Mouse (Mus musculus) thymus, adult 2 months (tissue): ENCODE data around the gene Cyp2d9. TPM values are rescaled to one million over a fixed set of nuclear protein-coding genes. Genes with fewer than 3 reads are reported as not detected.
A peak's percentile ranks its signal among the peaks of the same experiment; 100 is the strongest.

Source experiments
- DNase-seq: peaks from one replicate; pipeline ENCODE4 v3.0.0; 2021
- H3K27ac ChIP-seq: fragments of 200-500 bp; 2 replicates; pipeline ENCODE4 v1.5.1; 2012; ENCODE audit warnings: low read length, control low read depth; ENCODE audit not compliant: control insufficient read depth, insufficient read depth
- H3K27me3 ChIP-seq: fragments of 200-500 bp; 2 replicates; pipeline ENCODE4 v1.6.1; 2012; ENCODE audit warnings: mild to moderate bottlenecking, low read length, moderate library complexity, mixed read lengths; ENCODE audit not compliant: control insufficient read depth, insufficient read depth
- H3K36me3 ChIP-seq: fragments of 200-500 bp; 2 replicates; pipeline ENCODE4 v1.6.1; 2012; ENCODE audit warnings: mild to moderate bottlenecking, low read length, moderate library complexity; ENCODE audit not compliant: control insufficient read depth, insufficient read depth
- H3K4me1 ChIP-seq: fragments of 200-500 bp; replicated peaks from 2 replicates; pipeline ENCODE4 v1.6.1; 2012; ENCODE audit warnings: low read length; ENCODE audit not compliant: control insufficient read depth, insufficient read depth
- H3K4me3 ChIP-seq: fragments of 200-500 bp; 2 replicates; pipeline ENCODE4 v1.5.1; 2012; ENCODE audit warnings: mild to moderate bottlenecking, low read length, control low read depth, moderate library complexity; ENCODE audit not compliant: control insufficient read depth, insufficient read depth
- CTCF ChIP-seq: fragments of 200-500 bp; IDR thresholded peaks from 2 replicates; pipeline ENCODE4 v1.5.1; 2012; ENCODE audit warnings: mild to moderate bottlenecking, control low read depth, low read length, moderate library complexity, borderline replicate concordance; ENCODE audit not compliant: control insufficient read depth, poor library complexity, insufficient read depth; ENCODE audit errors: extremely low read depth
- POLR2A ChIP-seq: fragments of 200-500 bp; IDR thresholded peaks from 2 replicates; pipeline ENCODE4 v1.6.1; 2012; ENCODE audit warnings: mild to moderate bottlenecking, low read length, control low read depth, moderate library complexity; ENCODE audit not compliant: control insufficient read depth, poor library complexity, insufficient read depth; ENCODE audit errors: extremely low read depth
- WGBS: fragments of 180-500 bp; shearing (Covaris S2); methylation state at CpG from one replicate; pipeline ENCODE4 v1.1.7; 2018; 5-methylcytosine and 5-hydroxymethylcytosine counted together
- polyA plus RNA-seq: library from polyadenylated mRNA; depleted of rRNA; stranded (reverse); fragments of >200 nt; gene quantifications from 2 replicates; pipeline ENCODE4 v1.2.3, GENCODE M21; 2012

Gene Cyp2d9
- polyA plus RNA-seq, 1 experiment: 0.22 TPM

- WGBS: 86% methylated on average over 6 of the region's 6 CpGs
- Histone ChIP-seq H3K4me1 (no peaks in the 10 kb centered on the region), H3K27ac (no peak overlapping the region), H3K27me3 (no peaks in the 10 kb centered on the region), H3K4me3 (no peak overlapping the region), H3K36me3 (no peaks in the 10 kb centered on the region)
- no peak for DNase-seq
- TF ChIP-seq POLR2A (no peak), CTCF (no peak)
These were observed 30.5 kb upstream of the Cyp2d9 start for GRCm38 (mm10) chr15:82402741-82403140.

- Histone ChIP-seq H3K27me3 (no peaks in the 10 kb centered on the region), H3K4me1 (no peaks in the 10 kb centered on the region), H3K36me3 (no peaks in the 10 kb centered on the region), H3K4me3 (no peak overlapping the region), H3K27ac (no peak overlapping the region)
- no peak for DNase-seq
- TF ChIP-seq CTCF: no peak
- no peak for TF ChIP-seq POLR2A
- 95% methylated on average over 9 of the region's 9 CpGs for WGBS
These were observed 29.6 kb upstream of the Cyp2d9 start for GRCm38 (mm10) chr15:82403606-82404005.

GRCm38 (mm10) chr15:82404163-82404562 lies 29.1 kb upstream of the Cyp2d9 start:
- no peak for DNase-seq
- no peak overlapping the region for H3K27ac ChIP-seq
- H3K4me1 ChIP-seq: no peaks in the 10 kb centered on the region
- H3K4me3 ChIP-seq: no peak overlapping the region
- H3K27me3 ChIP-seq: no peaks in the 10 kb centered on the region
- no peaks in the 10 kb centered on the region for H3K36me3 ChIP-seq
- WGBS: 90% methylated on average over 3 of the region's 3 CpGs
- TF ChIP-seq CTCF (no peak), POLR2A (no peak)

GRCm38 (mm10) chr15:82406981-82407380 lies 26.3 kb upstream of the Cyp2d9 start, which contains the start of gene Cyp2d10:
Cyp2d10 (minus strand) TSS chr15:82407195.
- WGBS: 94% methylated on average over 6 of the region's 6 CpGs
- DNase-seq: no peak
- H3K27ac ChIP-seq: no peak within 1 kb of the TSS
- H3K27me3 ChIP-seq: no peaks in the 10 kb centered on the region
- H3K36me3 ChIP-seq: no peaks in the 10 kb centered on the region
- no peaks in the 10 kb centered on the region for H3K4me1 ChIP-seq
- TF ChIP-seq CTCF: no peak
- TF ChIP-seq POLR2A: no peak
- no peak within 1 kb of the TSS for H3K4me3 ChIP-seq

GRCm38 (mm10) chr15:82407536-82407935 lies 25.7 kb upstream of the Cyp2d9 start:
- no peak for TF ChIP-seq POLR2A
- TF ChIP-seq CTCF: no peak
- Histone ChIP-seq H3K36me3 (no peaks in the 10 kb centered on the region), H3K27ac (no peak overlapping the region), H3K27me3 (no peaks in the 10 kb centered on the region), H3K4me3 (no peak overlapping the region), H3K4me1 (no peaks in the 10 kb centered on the region)
- 87% methylated on average over 4 of the region's 4 CpGs for WGBS
- DNase-seq: no peak

GRCm38 (mm10) chr15:82416797-82417789 lies 16.1 kb upstream of the Cyp2d9 start:
- DNase-seq: peak; percentile 79
- TF ChIP-seq CTCF (peak; percentile 54; the same call in 1 of the 2 replicates), POLR2A (no peak)
- no peaks in the 10 kb centered on the region for H3K4me1 ChIP-seq
- no peaks in the 10 kb centered on the region for H3K36me3 ChIP-seq
- 54% methylated on average over 16 of the region's 16 CpGs for WGBS
- no peak overlapping the region for H3K27ac ChIP-seq
- no peaks in the 10 kb centered on the region for H3K27me3 ChIP-seq
- H3K4me3 ChIP-seq: no peak overlapping the region

GRCm38 (mm10) chr15:82418616-82419015 lies 14.6 kb upstream of the Cyp2d9 start:
- WGBS: 88% methylated on average over 1 of the region's 1 CpGs
- TF ChIP-seq CTCF: no peak
- no peak for TF ChIP-seq POLR2A
- H3K36me3 ChIP-seq: no peaks in the 10 kb centered on the region
- H3K4me1 ChIP-seq: no peaks in the 10 kb centered on the region
- H3K27ac ChIP-seq: no peak overlapping the region
- H3K4me3 ChIP-seq: no peak overlapping the region
- no peak for DNase-seq
- H3K27me3 ChIP-seq: no peaks in the 10 kb centered on the region; the same call in 1 of the 2 replicates
